Mouse (Mus musculus) cerebellum, adult 2 months (tissue): ENCODE results near the gene Scml4. TPM values are rescaled to one million over a fixed set of nuclear protein-coding genes. Genes with fewer than 3 reads are reported as not detected.

Source experiments
- DNase-seq, 2 experiments: peaks; one replicate each; pipeline ENCODE4 v3.0.0; 2021
- H3K27ac ChIP-seq: fragments of 200-500 bp; 2 replicates; pipeline ENCODE4 v1.5.1; 2012; ENCODE audit warnings: low read length, control low read depth, inconsistent platforms; ENCODE audit not compliant: insufficient read depth
- H3K27me3 ChIP-seq: fragments of 200-500 bp; 2 replicates; pipeline ENCODE4 v1.6.1; 2012; ENCODE audit warnings: inconsistent platforms, mild to moderate bottlenecking, low read length, moderate library complexity; ENCODE audit not compliant: control insufficient read depth, insufficient read depth
- H3K4me1 ChIP-seq: fragments of 200-500 bp; 2 replicates; pipeline ENCODE4 v1.6.1; 2011; ENCODE audit warnings: low read length; ENCODE audit not compliant: control insufficient read depth, insufficient read depth
- H3K4me3 ChIP-seq: fragments of 200-500 bp; replicated peaks from 2 replicates; pipeline ENCODE3; 2011; ENCODE audit warnings: mild to moderate bottlenecking, low read depth, low read length, control low read depth; ENCODE audit not compliant: insufficient read depth
- CTCF ChIP-seq: fragments of 200-500 bp; IDR thresholded peaks from 2 replicates; pipeline ENCODE4 v1.5.1; 2011; ENCODE audit warnings: low read depth, mild to moderate bottlenecking, control low read depth, low read length, moderate library complexity, borderline replicate concordance; ENCODE audit not compliant: insufficient read depth
- POLR2A ChIP-seq: fragments of 200-500 bp; IDR thresholded peaks from 2 replicates; pipeline ENCODE4 v1.6.1; 2011; ENCODE audit warnings: low read length, control low read depth, borderline replicate concordance; ENCODE audit not compliant: insufficient read depth
- WGBS: fragments of 180-500 bp; shearing (Covaris S2); methylation state at CpG from one replicate; pipeline ENCODE4 v1.1.7; 2018; 5-methylcytosine and 5-hydroxymethylcytosine counted together
- polyA plus RNA-seq: library from polyadenylated mRNA; depleted of rRNA; stranded (reverse); fragments of >200 nt; gene quantifications from 2 replicates; pipeline ENCODE4 v1.2.3, GENCODE M21; 2012

The Scml4 gene
- polyA plus RNA-seq, 1 experiment = 0.82 TPM

DNA sequence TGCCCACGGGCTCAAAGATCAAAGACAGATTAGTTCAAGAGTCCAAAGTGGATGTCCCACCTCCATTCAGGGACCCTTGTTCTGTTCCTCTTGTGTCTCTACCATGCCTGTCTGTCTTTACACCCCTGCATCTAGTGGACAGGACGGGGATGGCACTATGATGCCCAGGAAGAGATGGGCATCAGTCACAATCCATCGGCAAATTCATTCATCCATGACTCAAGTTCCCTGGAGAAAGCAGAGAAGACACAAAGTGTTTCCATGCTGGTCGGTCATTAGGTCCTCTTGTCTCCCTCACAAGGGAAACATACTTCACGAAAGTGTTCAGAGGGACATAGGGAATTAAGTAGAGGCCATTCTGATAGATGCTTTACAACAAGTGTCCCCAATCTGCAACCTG is 87.2 kb downstream of the Scml4 start:
- H3K4me1 ChIP-seq = no peaks in the 10 kb centered on the region
- TF ChIP-seq CTCF = no peak
- no peak for TF ChIP-seq POLR2A
- no peak overlapping the region for H3K27ac ChIP-seq
- 88% methylated on average over 5 of the region's 5 CpGs for WGBS
- no peak for DNase-seq
- H3K27me3 ChIP-seq = no peaks in the 10 kb centered on the region
- H3K4me3 ChIP-seq = no peak overlapping the region

DNA sequence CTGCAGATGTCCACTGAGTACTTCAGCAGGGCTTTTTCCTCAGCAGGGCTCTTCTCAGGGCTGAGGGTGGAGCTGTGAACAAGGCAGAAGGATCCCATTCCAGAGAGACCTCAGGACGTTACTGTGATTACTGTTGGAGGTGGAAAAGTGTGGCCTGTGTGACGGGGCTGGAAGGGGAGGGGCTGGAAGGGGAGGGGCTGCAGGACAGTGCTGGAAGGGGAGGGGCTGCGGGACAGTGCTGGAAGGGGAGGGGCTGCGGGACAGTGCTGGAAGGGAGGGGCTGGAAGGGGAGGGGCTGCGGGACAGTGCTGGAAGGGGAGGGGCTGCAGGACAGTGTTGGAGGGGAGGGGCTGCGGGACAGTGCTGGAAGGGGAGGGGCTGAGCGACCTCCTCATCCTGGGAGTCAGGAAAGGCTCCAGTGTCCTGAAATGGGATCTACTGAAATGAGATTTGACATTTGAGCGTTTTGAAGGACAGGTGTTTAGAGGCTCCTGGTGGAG is 90.1 kb downstream of the Scml4 start:
- 1% methylated on average over 8 of the region's 8 CpGs for WGBS

DNA sequence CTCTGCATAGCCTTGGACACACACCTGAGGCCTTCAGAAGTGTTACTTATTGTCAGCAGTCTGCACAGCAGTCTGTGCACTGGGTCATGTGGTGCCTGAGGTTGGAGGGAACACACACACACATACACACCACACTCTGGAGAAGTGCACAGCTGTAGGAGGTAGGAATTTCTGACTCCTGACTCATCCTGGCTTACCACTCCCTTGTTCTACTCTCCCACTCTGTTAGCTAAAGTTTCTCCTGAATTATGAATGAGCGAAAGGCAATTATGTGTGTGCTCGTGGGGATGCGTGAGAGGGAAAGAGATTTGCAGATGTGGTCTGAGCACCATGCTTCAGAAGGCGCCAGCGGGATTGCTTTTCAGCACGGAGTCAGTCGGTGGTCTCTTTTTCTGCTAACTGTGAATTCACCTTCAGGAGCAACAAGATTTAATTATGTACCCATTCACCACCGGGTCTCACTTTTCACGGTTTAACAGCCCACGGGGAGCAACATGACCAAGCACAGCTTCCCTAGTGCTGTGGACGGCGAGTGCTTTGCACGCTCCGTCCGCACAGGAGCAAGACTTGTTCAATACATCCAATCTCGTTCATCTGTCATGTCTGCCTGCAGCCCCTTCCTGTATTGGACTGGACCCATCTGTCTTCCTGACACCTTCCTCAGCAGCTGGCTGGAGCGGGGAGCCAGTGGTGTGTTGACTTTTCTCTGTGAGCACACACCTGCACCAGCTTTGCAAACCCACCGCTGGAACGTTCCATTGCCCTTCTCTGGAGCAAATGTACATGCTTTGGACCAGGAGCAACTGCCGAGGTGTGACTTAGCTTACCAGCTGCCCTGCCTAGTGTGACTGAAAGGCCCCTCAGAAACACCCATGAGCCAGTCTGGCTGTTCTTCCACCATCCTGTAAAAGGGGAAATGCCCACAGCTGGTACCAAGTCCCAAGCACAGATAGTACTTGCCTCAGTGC is 91.2 kb downstream of the Scml4 start:
- no peak for TF ChIP-seq CTCF
- TF ChIP-seq POLR2A = no peak
- Histone ChIP-seq H3K4me1 (no peaks in the 10 kb centered on the region), H3K4me3 (no peak overlapping the region), H3K27me3 (no peaks in the 10 kb centered on the region), H3K27ac (no peak overlapping the region)
- WGBS = 67% methylated on average over 20 of the region's 20 CpGs
- no peak for DNase-seq

More for the DNA sequence above, 90.1 kb downstream of the Scml4 start:
- no peaks in the 10 kb centered on the region for H3K4me1 ChIP-seq
- H3K27ac ChIP-seq = no peak overlapping the region
- no peaks in the 10 kb centered on the region for H3K27me3 ChIP-seq
- no peak for DNase-seq
- H3K4me3 ChIP-seq = no peak overlapping the region
- no peak for TF ChIP-seq POLR2A
- TF ChIP-seq CTCF = no peak

- no peak overlapping the region for H3K27ac ChIP-seq
- no peak overlapping the region for H3K4me3 ChIP-seq
- 81% methylated on average over 9 of the region's 9 CpGs for WGBS
- no peaks in the 10 kb centered on the region for H3K27me3 ChIP-seq
- TF ChIP-seq POLR2A (no peak), CTCF (no peak)
- no peak for DNase-seq
- no peaks in the 10 kb centered on the region for H3K4me1 ChIP-seq
Measured at GRCm38 (mm10) chr10:42952046-42952420, 91.9 kb downstream of the Scml4 start.

DNA sequence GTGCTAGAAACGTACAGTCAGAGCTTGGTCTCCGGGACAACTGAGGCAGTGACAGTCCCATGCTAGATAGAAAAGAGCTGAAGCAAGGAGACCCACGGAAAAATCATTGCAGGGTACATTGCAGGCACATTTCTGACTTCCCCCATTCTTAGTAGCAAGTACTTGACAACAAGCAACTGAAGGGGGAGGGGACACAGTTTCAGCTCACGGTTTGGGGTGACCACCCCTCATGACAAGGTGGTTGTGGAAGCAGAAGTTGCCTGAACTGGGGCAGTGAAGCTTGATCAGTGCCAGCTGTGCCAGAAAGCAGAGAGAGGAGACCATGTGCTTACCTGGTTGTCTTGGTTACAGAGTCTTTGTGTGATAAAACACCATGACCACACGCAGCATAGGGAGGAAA is 93.4 kb downstream of the Scml4 start:
- Histone ChIP-seq H3K27ac (no peak overlapping the region), H3K4me3 (no peak overlapping the region), H3K4me1 (no peaks in the 10 kb centered on the region), H3K27me3 (no peaks in the 10 kb centered on the region)
- TF ChIP-seq POLR2A (no peak), CTCF (no peak)
- 66% methylated on average over 5 of the region's 5 CpGs for WGBS
- DNase-seq = no peak

GRCm38 (mm10) chr10:42955205-42955604 is 95.0 kb downstream of the Scml4 start:
- 96% methylated on average over 3 of the region's 3 CpGs for WGBS
- TF ChIP-seq POLR2A (no peak), CTCF (no peak)

DNA sequence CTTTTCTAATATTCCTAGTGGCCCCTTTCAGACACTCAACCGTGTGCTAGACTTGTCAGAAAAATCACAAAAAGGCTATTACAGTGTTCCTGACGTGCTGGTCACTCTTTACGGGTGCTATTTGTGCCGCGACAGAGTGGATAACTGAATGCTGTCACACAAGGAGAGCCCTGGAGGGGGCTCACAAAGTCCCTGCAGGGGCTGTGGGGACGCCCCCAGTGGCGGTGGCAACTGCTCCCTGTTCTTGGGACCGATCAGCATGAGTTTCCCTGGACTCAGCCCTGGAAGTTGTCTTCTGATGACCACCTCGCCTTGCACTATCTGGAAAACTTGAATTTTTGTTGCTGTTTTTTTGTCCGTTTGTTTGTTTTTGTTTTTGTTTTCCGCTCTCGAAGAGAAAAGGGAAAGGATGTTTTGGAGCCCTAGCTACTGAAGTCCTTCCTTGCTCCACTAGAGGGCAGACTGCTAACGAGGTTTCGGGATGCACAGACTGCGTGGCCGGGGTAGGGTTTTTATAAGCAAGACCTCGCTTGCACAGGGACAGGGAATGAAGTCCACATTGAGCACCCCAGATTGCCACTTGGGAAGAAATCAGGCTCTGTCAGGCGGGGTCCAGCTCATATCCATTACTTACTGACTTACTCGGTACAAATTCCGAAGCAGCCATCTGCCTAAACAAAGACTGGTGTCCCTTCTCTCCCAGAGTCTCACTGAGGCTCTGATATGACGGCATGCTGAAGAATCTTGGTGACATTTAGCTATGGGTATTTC is 97.9 kb downstream of the Scml4 start:
- DNase-seq = peak; percentile 57 to 71
- H3K27ac ChIP-seq = no peak overlapping the region
- WGBS = 2% methylated on average over 21 of the region's 21 CpGs
- peak; percentile 81 for TF ChIP-seq CTCF
- TF ChIP-seq POLR2A = no peak
- no peaks in the 10 kb centered on the region for H3K4me1 ChIP-seq
- peak overlapping the region; percentile 21 for H3K4me3 ChIP-seq
- no peaks in the 10 kb centered on the region for H3K27me3 ChIP-seq

More at GRCm38 (mm10) chr10:42955205-42955604, 95.0 kb downstream of the Scml4 start:
- no peaks in the 10 kb centered on the region for H3K27me3 ChIP-seq
- no peak overlapping the region for H3K4me3 ChIP-seq
- DNase-seq = no peak
- H3K4me1 ChIP-seq = no peaks in the 10 kb centered on the region
- no peak overlapping the region for H3K27ac ChIP-seq
